Mouse (Mus musculus): ENCODE data around the gene Minos1.

DNA sequence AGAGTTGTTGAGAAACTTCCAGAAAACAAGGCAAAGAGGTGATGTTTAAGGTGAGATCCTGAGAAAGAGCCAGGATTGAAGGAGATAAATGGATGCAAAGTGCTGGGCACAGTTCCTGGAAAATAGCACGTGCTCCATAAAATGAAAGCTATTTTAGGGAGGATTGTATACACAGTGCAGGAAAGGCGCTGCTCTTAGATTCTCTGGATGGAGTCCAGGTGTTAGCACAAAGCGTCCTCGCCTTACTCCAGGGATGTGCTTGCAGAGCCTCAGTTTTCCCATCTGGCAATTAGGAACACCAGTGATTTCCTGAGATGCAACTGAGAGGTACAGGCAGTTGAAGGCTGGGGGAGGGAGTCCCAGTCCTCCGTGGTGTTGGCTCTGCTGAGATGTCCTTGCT lies 34.7 kb downstream of the Minos1 start:
- no peak for TF ChIP-seq CTCF (IDR thresholded peaks at IDR 0.05; ENCODE audit: extremely low read depth, insufficient read depth, insufficient read length, insufficient replicate concordance)
- TF ChIP-seq POLR2A (IDR thresholded peaks at IDR 0.05; ENCODE audit: low read depth, low read length): no peak

Data from spleen, adult 2 months (tissue).